In genomic region chr4:29913066-29913465, GRCm38 (mm10) we compare ENCODE assay signal across 32 mouse cellular contexts.
"Had no signal": no experiment of that assay in that cellular context is flagged by ENCODE, and none has a peak within 500 bp of the region (broad histone marks: within the 10 kb centered on the region; RNA-seq: fewer than 3 reads in every experiment).

No protein-coding gene starts in this region.

- H3K27ac ChIP-seq: limb, embryonic 10.5 days; limb, embryonic 12.5 days; limb, embryonic 13.5 days; limb, embryonic 15.5 days; liver, embryonic 12.5 days; liver, embryonic 13.5 days; liver, embryonic 14.5 days; liver, embryonic 15.5 days; lung, embryonic 15.5 days; macrophage; midbrain, embryonic 10.5 days; midbrain, embryonic 12.5 days; midbrain, embryonic 13.5 days; midbrain, embryonic 15.5 days; neural tube, embryonic 12.5 days had no signal

- H3K4me1 ChIP-seq: limb, embryonic 10.5 days; limb, embryonic 12.5 days; limb, embryonic 13.5 days; limb, embryonic 15.5 days; liver, embryonic 12.5 days; liver, embryonic 13.5 days; liver, embryonic 15.5 days; lung, embryonic 15.5 days; megakaryocyte, embryonic 14.5 days; midbrain, embryonic 10.5 days; midbrain, embryonic 12.5 days; midbrain, embryonic 13.5 days; midbrain, embryonic 15.5 days; neural tube, embryonic 12.5 days had no signal

- H3K9me3 ChIP-seq: limb, embryonic 10.5 days; limb, embryonic 12.5 days; limb, embryonic 13.5 days; limb, embryonic 15.5 days; liver, embryonic 12.5 days; liver, embryonic 13.5 days; liver, embryonic 15.5 days; lung, embryonic 15.5 days; megakaryocyte, embryonic 14.5 days; midbrain, embryonic 10.5 days; midbrain, embryonic 12.5 days; midbrain, embryonic 13.5 days; midbrain, embryonic 15.5 days; neural tube, embryonic 12.5 days had no signal

- H3K4me2 ChIP-seq: limb, embryonic 12.5 days; limb, embryonic 13.5 days; limb, embryonic 15.5 days; liver, embryonic 11.5 days; liver, embryonic 12.5 days; liver, embryonic 13.5 days; liver, embryonic 15.5 days; lung, embryonic 14.5 days; lung, embryonic 15.5 days; midbrain, embryonic 11.5 days; midbrain, embryonic 12.5 days; midbrain, embryonic 13.5 days; midbrain, embryonic 15.5 days; neural tube, embryonic 12.5 days had no signal

- H3K36me3 ChIP-seq: limb, embryonic 10.5 days; limb, embryonic 12.5 days; limb, embryonic 13.5 days; limb, embryonic 15.5 days; liver, embryonic 12.5 days; liver, embryonic 13.5 days; liver, embryonic 15.5 days; lung, embryonic 15.5 days; midbrain, embryonic 10.5 days; midbrain, embryonic 12.5 days; midbrain, embryonic 13.5 days; midbrain, embryonic 15.5 days; neural tube, embryonic 12.5 days had no signal

- H3K4me3 ChIP-seq: limb, embryonic 10.5 days; limb, embryonic 12.5 days; limb, embryonic 13.5 days; limb, embryonic 15.5 days; liver, embryonic 12.5 days; liver, embryonic 13.5 days; liver, embryonic 15.5 days; lung, embryonic 15.5 days; megakaryocyte, embryonic 14.5 days; midbrain, embryonic 10.5 days; midbrain, embryonic 12.5 days; midbrain, embryonic 13.5 days; midbrain, embryonic 15.5 days; myocyte; neural tube, embryonic 12.5 days had no signal

- DNase-seq: left cerebral cortex, postnatal 4 days; liver; liver, embryonic 13.5 days; liver, postnatal 0 days; lung, adult 18-20 months; lung, adult 2 months; lung, embryonic 14.5 days; lung, postnatal 10 days; lung, postnatal 14 days; lung, postnatal 36 days; lung, postnatal 4 days; midbrain, embryonic 14.5 days had no signal

- H3K27me3 ChIP-seq: limb, embryonic 12.5 days; limb, embryonic 13.5 days; limb, embryonic 15.5 days; liver, embryonic 12.5 days; liver, embryonic 13.5 days; liver, embryonic 15.5 days; lung, embryonic 15.5 days; megakaryocyte, embryonic 14.5 days; midbrain, embryonic 12.5 days; midbrain, embryonic 13.5 days; midbrain, embryonic 15.5 days; neural tube, embryonic 12.5 days had no signal

- H3K9ac ChIP-seq: limb, embryonic 12.5 days; limb, embryonic 13.5 days; limb, embryonic 15.5 days; liver, embryonic 12.5 days; liver, embryonic 13.5 days; liver, embryonic 14.5 days; liver, embryonic 15.5 days; liver, postnatal 0 days; lung, embryonic 14.5 days; lung, embryonic 15.5 days; midbrain, embryonic 12.5 days; midbrain, embryonic 13.5 days; midbrain, embryonic 15.5 days; neural tube, embryonic 12.5 days had no signal

- ATAC-seq: liver, embryonic 12.5 days; liver, postnatal 0 days; lung, postnatal 0 days; midbrain, embryonic 13.5 days; midbrain, embryonic 15.5 days; midbrain, embryonic 16.5 days had no signal
